Mouse (Mus musculus): ENCODE measurements around the gene Gadl1. TPM values are rescaled to one million over a fixed set of nuclear protein-coding genes. Genes with fewer than 3 reads are reported as not detected.

Gadl1 gene
- total RNA-seq, 2 experiments from 2014 or later: 1.0 to 1.2 TPM

DNA sequence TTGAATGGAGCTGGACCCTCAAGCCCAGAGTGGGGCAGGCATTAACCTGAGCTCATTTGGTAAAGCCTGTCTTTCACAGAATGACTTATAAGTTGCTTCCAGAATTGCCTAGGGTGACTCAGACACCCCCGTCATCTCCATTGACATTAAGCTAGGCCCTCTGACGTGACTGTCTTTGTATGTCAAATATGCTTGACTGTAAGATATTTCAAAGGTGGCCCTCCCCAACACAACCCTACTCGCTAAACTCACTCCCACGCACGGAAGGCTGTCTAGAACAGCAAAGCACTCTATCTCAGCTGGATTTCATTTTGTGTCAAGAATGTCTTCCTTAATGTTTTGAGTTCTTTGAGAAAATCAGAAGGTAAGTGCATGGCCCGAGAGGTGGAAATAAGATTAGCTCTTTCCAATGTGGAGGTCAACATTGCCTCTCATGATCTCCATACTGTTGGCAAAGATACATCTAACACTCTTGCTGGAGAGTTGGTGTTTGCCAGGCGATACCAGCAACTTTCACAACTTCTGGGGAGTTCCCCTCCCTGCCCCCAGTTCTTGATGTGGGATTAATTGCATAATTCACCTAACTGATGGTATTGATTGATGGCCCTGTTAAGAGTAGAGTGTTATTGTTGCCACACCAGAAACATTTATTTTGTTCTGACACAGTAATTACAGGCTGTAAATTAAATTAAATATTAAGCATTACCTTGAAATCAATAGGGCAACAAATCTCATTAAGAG is 182.0 kb downstream of the Gadl1 start:
- no peak for DNase-seq

DNA sequence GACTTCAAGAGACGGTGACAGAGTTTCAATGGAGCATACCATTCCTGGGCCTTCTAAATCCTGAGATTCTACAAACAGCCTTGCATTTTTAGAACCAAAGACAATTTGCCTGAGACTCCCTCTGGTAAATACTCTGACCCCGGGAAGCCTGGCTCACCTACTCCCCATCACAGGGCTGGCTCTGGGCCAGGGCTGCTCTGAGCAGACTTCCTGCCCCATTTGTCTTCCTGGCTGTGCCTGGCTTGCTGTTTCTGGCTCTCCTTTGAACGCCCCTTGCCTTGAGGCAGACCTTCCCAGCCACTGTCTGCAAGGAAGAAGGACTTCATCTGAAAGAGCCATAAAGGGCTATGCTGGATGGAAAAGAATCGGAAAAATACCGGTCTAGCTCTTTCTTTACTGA is 182.7 kb downstream of the Gadl1 start:
- peak; percentile 67 for DNase-seq

- peak; percentile 72 for DNase-seq
Measured at GRCm38 (mm10) chr9:116098724-116099595, 189.7 kb downstream of the Gadl1 start.

DNA sequence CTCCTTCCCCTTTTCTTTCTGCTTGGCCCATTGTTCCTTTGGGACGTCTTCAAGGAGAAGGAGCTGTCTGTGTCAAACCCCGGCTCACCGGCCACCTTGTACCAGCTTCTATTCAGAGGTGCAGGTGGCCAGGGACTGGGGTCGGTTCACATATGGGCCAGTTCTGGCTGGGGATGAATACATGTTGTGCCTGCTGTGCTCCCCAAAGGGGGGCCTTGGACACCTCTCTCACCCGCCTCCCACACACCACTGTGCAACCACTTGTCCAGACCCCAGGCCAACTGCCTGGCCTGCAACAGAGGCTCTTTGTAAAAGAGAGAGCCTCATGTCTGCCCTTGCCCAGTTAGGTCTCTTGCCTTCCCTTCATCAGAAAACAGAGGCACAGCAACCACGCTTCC is 190.3 kb downstream of the Gadl1 start:
- peak; percentile 33 for DNase-seq

GRCm38 (mm10) chr9:116100015-116100414 is 190.8 kb downstream of the Gadl1 start:
- DNase-seq: no peak

DNA sequence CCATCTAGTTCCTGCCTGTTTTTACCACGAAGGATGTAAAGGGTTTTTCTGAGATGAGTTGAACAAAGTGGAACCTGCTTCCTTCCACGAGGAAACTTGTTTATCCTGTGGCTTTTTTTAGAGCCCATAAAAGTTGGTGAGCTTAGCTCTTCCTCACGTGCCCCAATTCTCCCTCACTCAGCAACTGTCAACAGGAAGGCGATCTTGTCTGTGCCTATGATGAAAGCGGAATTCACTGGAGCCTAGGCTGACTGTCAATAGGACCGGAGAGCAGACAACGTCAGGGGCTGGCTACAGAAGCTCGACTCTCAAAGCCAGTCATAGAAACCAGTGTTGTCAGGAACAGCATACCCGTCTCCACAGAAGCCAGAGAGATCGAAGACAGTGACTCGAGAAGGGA is 192.6 kb downstream of the Gadl1 start:
- DNase-seq: no peak

GRCm38 (mm10) chr9:116104770-116105169 is 195.5 kb downstream of the Gadl1 start:
- no peak for DNase-seq

DNA sequence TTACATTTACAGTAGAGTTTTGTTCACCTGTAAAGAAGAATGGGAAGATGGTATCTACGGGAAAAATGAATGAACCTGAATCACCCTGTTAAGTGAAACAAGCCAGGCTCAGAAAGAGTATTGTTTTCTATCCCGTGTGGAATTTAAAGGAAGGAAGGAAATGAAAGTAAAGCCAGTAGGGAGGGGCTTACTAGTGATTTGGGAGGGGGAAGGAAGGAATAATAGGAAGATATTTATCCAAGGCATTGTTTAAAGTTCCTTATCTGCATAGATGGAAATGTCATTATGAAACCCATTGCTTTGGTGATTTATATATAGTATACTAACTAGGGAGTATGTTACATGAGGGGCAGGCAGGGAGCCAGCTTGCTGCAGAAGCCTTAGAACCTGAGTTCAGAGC is 199.5 kb downstream of the Gadl1 start:
- DNase-seq: no peak

DNA sequence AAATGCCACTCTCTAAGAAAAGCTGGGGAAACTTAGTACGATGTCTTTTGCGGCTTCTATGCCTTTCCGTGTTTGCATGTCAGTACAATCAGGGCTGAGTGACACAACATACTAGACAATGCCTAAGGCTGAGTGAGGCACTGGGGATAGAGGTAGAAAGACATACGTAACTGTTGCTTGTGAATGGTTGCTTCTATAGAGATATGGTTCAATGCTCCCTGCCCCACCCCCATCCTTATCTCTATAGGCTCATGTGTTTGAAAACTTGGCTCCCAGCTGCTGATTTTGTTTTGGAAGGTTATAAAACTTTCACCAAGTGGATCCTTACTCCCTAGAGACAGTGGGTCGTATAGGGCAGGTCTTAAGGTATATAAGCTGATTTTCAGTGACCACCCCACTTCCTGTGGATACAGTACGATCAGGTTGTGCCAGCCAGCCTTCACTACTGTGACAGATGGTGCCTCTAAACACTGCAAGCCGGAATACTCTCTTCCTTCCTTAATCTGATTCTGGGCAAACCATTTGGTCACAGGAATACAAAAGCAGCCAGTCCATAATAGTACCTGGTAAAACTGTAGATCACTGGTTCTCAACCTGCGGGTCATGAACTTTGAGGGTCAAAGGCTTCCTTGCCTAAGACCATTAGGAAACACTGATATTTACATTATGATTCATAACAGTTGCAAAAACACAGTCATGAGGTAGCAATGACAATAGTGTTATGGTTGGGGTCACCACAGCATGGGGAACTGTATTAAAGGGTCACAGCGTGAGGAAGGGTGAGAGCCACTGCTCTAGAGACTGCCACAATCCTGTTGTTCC is 202.1 kb downstream of the Gadl1 start:
- no peak for DNase-seq

DNA sequence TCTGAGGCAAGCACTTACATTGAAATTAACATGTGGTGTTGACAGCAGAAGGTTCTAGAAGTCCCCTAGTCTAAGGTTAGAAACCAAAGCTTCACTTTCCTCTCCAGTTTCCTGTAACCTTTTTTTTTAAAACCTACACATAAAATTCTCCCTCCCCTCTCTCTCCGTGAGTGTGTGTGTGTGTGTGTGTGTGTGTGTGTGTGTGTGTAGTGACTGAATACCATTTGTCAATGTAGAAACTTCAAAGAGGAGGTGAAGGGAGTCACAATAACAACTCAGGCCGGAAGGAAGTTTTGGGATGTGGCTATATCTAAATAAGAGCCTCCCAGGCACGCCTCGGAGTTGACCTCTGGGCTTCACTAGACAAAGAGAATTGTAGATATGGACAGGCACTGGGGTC is 205.1 kb downstream of the Gadl1 start:
- peak; percentile 25 for DNase-seq

DNA sequence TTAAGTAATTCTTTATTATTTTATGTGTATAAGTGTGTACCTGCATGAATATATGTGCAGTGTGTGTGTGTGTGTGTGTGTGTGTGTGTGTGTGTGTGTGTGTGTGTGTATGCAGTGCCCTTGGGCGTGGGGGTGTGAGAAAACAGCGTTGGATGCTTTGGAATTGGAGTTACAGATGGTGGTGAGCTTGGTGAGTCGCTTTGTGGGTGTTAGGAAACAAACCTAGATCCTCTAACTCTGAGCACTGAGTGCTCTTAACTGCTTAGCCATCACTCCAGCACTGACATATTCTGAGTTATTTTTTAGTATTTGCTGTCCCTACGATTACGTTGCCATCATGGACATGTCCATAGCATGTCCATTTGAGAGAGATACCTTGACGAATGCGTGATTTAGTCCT is 206.6 kb downstream of the Gadl1 start:
- no peak for DNase-seq

DNA sequence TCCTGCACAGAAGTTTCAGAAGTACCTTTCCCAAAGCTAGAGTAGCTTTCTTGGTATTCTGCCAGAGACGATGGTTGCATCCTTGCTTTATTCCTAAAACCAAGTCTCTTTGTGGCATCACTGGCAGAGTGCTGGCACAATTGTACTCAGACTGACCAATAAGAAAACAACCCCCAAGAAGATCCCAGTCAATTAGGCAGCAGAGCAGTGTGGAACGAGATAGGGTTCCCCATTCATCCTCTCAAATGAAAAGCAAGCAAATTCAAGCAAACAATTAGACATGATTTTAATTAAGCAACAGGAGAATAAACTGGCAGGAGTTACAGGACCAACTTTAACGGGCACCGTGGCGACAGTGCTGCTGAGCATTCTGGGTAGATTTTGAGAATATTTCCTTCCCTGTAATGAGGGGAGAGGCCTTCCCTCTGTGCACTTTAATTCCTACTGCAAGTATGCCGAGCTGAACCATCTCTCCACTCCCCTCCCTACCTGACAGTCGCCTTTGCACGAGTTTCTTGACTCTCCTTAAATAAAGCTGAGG is 209.1 kb downstream of the Gadl1 start:
- no peak for DNase-seq

GRCm38 (mm10) chr9:116119990-116120389 is 210.7 kb downstream of the Gadl1 start:
- no peak for DNase-seq

- DNase-seq: no peak
Measured at GRCm38 (mm10) chr9:116121472-116121871, 212.2 kb downstream of the Gadl1 start.

GRCm38 (mm10) chr9:116122544-116122943 is 213.3 kb downstream of the Gadl1 start:
- DNase-seq: no peak

GRCm38 (mm10) chr9:116122969-116123589 is 213.8 kb downstream of the Gadl1 start:
- DNase-seq: peak; percentile 54

Data from heart, postnatal 4 days (tissue).